Comparison of ENCODE assay signal across 7 mouse cellular contexts in genomic region chr1:171249913-171250600, GRCm38 (mm10). TPM values are rescaled to one million over a fixed set of nuclear protein-coding genes. Genes with fewer than 3 reads are reported as not detected.
DNase-seq lines count a peak whose midpoint lies in the region; ATAC-seq lines count a peak whose summit lies in the region.

Adamts4 (plus strand) TSS chr1:171250421.

- H3K4me1 ChIP-seq in embryonic facial prominence, embryonic 14.5 days (ENCODE audit: control insufficient read depth, insufficient read depth, low read length), result peaks cover 50% of the 10 kb centered on the region

- peak; percentile 75 for DNase-seq in lung, postnatal 10 days
- DNase-seq in lung, postnatal 14 days, result no peak
- peak; percentile 90 for DNase-seq in embryonic facial prominence, embryonic 14.5 days (ENCODE audit: low spot score)
- peak; percentile 25 for DNase-seq in heart, postnatal 25 days (ENCODE audit: low spot score)
- DNase-seq in left cerebral cortex, adult 8-10 months (ENCODE audit: low spot score in 2 of 2), result no peak
- DNase-seq in neural tube, embryonic 10.5 days (ENCODE audit: extremely low spot score, low spot score), result peak; percentile 54
- no peak for DNase-seq in ovary, postnatal 14 days (ENCODE audit: low spot score)

- H3K27me3 ChIP-seq in embryonic facial prominence, embryonic 14.5 days (replicated peaks; ENCODE audit: control insufficient read depth, insufficient read depth, low read length), result no peaks in the 10 kb centered on the region

- peak within 1 kb of the TSS; percentile 46 for H3K4me3 ChIP-seq in embryonic facial prominence, embryonic 14.5 days (ENCODE audit: low read depth, low read length)

- H3K27ac ChIP-seq in embryonic facial prominence, embryonic 14.5 days (replicated peaks; ENCODE audit: low read depth, low read length), result peak within 1 kb of the TSS; percentile 93

- intact Hi-C loops in heart, postnatal 25 days (cut with DNase I), result no loop called here

- peak; percentile 30; the same call in 1 of the 2 replicates for ATAC-seq in embryonic facial prominence, embryonic 14.5 days (ENCODE audit: low read depth)

- H3K4me2 ChIP-seq in embryonic facial prominence, embryonic 14.5 days (ENCODE audit: low read depth, low read length), result peak within 1 kb of the TSS; percentile 80

- peak within 1 kb of the TSS; percentile 63 for H3K9ac ChIP-seq in embryonic facial prominence, embryonic 14.5 days (ENCODE audit: low read depth, low read length)

- no peaks in the 10 kb centered on the region for H3K9me3 ChIP-seq in embryonic facial prominence, embryonic 14.5 days (ENCODE audit: control insufficient read depth, low read length)

- peaks cover 27% of the 10 kb centered on the region for H3K36me3 ChIP-seq in embryonic facial prominence, embryonic 14.5 days (ENCODE audit: control insufficient read depth, insufficient read depth, low read length)

- WGBS in embryonic facial prominence, embryonic 14.5 days, result 5% methylated on average over 5 of the region's 5 CpGs

RNA-seq across cellular contexts. Expression of gene Adamts4, which starts in this region (rescaled TPM):
- 11.7 and 13.1 TPM in 2 replicates for polyA plus RNA-seq in embryonic facial prominence, embryonic 14.5 days (2014; fragmentation: Nextera tagmentation; extraction: Ambion mirVana)
- total RNA-seq in heart, postnatal 25 days (2021), result 1 to 10 TPM in 1 of 2 experiments, under 1 TPM in 1; 0.49 to 2.0 TPM
- 10 to 100 TPM; 13.0 to 14.1 (median 13.3) TPM for total RNA-seq in left cerebral cortex, adult 8-10 months (2022)

Comparison
In these comparisons a context has a peak if more than half of its experiments do, and no peak if none do; other contexts are left out.
1. RNA of gene Adamts4 (total RNA-seq): 13.0 to 14.1 TPM in left cerebral cortex, adult 8-10 months; 0.49 to 2.0 TPM in heart, postnatal 25 days; every median in the first group is over 4 times any median in the second.
2. DNase-seq: peak in lung, postnatal 10 days (single experiment), embryonic facial prominence, embryonic 14.5 days (single experiment), heart, postnatal 25 days (single experiment) and neural tube, embryonic 10.5 days (single experiment); none in lung, postnatal 14 days (single experiment), left cerebral cortex, adult 8-10 months (0 of 2) and ovary, postnatal 14 days (single experiment).